Mouse (Mus musculus) ES-E14 (cell line): Measurements from ENCODE around the gene Cldn10. TPM values are rescaled to one million over a fixed set of nuclear protein-coding genes. Genes with fewer than 3 reads are reported as not detected.

ENCODE experiments used
- DNase-seq: peaks from one replicate; pipeline ENCODE4 v3.0.0-alpha.2; 2013; ENCODE audit warnings: low read depth, low spot score
- H3K27ac ChIP-seq: 2 replicates; pipeline ENCODE4 v1.5.1; 2012; ENCODE audit warnings: low read depth, mild to moderate bottlenecking, low read length, moderate library complexity, mixed read lengths; ENCODE audit not compliant: poor library complexity, insufficient read depth, severe bottlenecking
- H3K36me3 ChIP-seq: 2 replicates; pipeline ENCODE4 v1.6.1; 2012; ENCODE audit warnings: mild to moderate bottlenecking, low read length, moderate library complexity, mixed read lengths; ENCODE audit not compliant: control insufficient read depth, poor library complexity, insufficient read depth, severe bottlenecking
- H3K4me1 ChIP-seq, 2 experiments: fragments of 150-350 bp in 1 of 2; sonication (generic) in 1 of 2; 2 replicates each; pipeline ENCODE4 v1.6.1; 2012; ENCODE audit warnings: low read length in 2 of 2, mild to moderate bottlenecking in 1 of 2, mixed read lengths in 1 of 2; ENCODE audit not compliant: control insufficient read depth in 2 of 2, insufficient read depth in 2 of 2, poor library complexity in 1 of 2
- H3K4me3 ChIP-seq, 2 experiments: fragments of 150-350 bp in 1 of 2; sonication (generic) in 1 of 2; 2 replicates each; pipeline ENCODE4 v1.5.1; 2012; ENCODE audit warnings: low read length in 2 of 2, low read depth in 1 of 2, mild to moderate bottlenecking in 1 of 2, mixed read lengths in 1 of 2; ENCODE audit not compliant: insufficient read depth in 1 of 2, poor library complexity in 1 of 2, severe bottlenecking in 1 of 2
- H3K9ac ChIP-seq: 2 replicates; pipeline ENCODE4 v1.6.1; 2012; ENCODE audit warnings: low read depth, mild to moderate bottlenecking, low read length, mixed read lengths; ENCODE audit not compliant: poor library complexity, insufficient read depth, severe bottlenecking
- H3K9me3 ChIP-seq: fragments of 150-350 bp; sonication (generic); 2 replicates; pipeline ENCODE4 v1.6.1; 2012; ENCODE audit warnings: low read depth, mild to moderate bottlenecking, low read length; ENCODE audit not compliant: control insufficient read depth, insufficient read depth
- CHD2 ChIP-seq: IDR thresholded peaks from 2 replicates; pipeline ENCODE4 v1.6.1; 2014; ENCODE audit warnings: mild to moderate bottlenecking, low read depth, low read length, inconsistent platforms
- HCFC1 ChIP-seq: IDR thresholded peaks from 2 replicates; pipeline ENCODE4 v1.6.1; 2012; ENCODE audit warnings: low read length, inconsistent platforms, borderline replicate concordance; ENCODE audit not compliant: insufficient read depth
- MAFK ChIP-seq: IDR thresholded peaks from 2 replicates; pipeline ENCODE4 v1.6.1; 2014; ENCODE audit warnings: mild to moderate bottlenecking, low read depth, low read length, inconsistent platforms; ENCODE audit not compliant: insufficient read depth
- ZC3H11A ChIP-seq: IDR thresholded peaks from 2 replicates; pipeline ENCODE4 v1.6.1; 2012; ENCODE audit warnings: low read depth, mild to moderate bottlenecking, inconsistent platforms, low read length, borderline replicate concordance
- ZNF384 ChIP-seq: IDR thresholded peaks from 2 replicates; pipeline ENCODE4 v1.6.1; 2012; ENCODE audit warnings: low read depth, low read length, inconsistent platforms
- in situ Hi-C, 2 experiments: fragments of 600-800 bp; cut with MboI; formaldehyde crosslinking; loops; one replicate each; pipeline ENCODE4 v1.15.1; 2025; ENCODE audit warnings: low sequenced_read_pairs in 2 of 2, inconsistent platforms in 1 of 2; ENCODE audit not compliant: unreplicated experiment in 2 of 2
- total RNA-seq: library from RNA; depleted of rRNA; stranded (reverse); fragments of 300-350 nt; gene quantifications from 2 replicates; pipeline ENCODE4 v1.2.3, GENCODE M21; 2012

Cldn10 gene
- total RNA-seq, 1 experiment = 0.09 TPM

GRCm38 (mm10) chr14:118858318-118858717, 70.6 kb downstream of the Cldn10 start:
- TF ChIP-seq ZNF384 (no peak), MAFK (no peak), HCFC1 (no peak), ZC3H11A (no peak), CHD2 (no peak)
- in situ Hi-C loops = no loop called here
- no peaks in the 10 kb centered on the region; a peak in 1 of 4 replicates for H3K4me1 ChIP-seq
- H3K9ac ChIP-seq = no peak overlapping the region
- H3K4me3 ChIP-seq = no peak overlapping the region
- DNase-seq = no peak
- H3K27ac ChIP-seq = no peak overlapping the region
- H3K9me3 ChIP-seq = no peaks in the 10 kb centered on the region
- no peaks in the 10 kb centered on the region for H3K36me3 ChIP-seq

GRCm38 (mm10) chr14:118862253-118862652, 74.5 kb downstream of the Cldn10 start:
- no peak for TF ChIP-seq HCFC1
- TF ChIP-seq ZNF384 = no peak
- TF ChIP-seq ZC3H11A = no peak
- no peak for TF ChIP-seq MAFK
- TF ChIP-seq CHD2 = no peak
- no peaks in the 10 kb centered on the region for H3K36me3 ChIP-seq
- H3K9me3 ChIP-seq = no peaks in the 10 kb centered on the region
- H3K27ac ChIP-seq = no peak overlapping the region
- H3K4me1 ChIP-seq = 0 out of 4 replicates have a peak, but pooled peaks cover 0 to under 1% of the 10 kb centered on the region in 2 experiments
- in situ Hi-C loops = no loop called here
- DNase-seq = no peak
- no peak overlapping the region for H3K9ac ChIP-seq
- H3K4me3 ChIP-seq = no peak overlapping the region

GRCm38 (mm10) chr14:118864905-118865304, 77.2 kb downstream of the Cldn10 start:
- in situ Hi-C loops = no loop called here
- 0 out of 4 replicates have a peak, but pooled peaks cover 0 to 2% of the 10 kb centered on the region in 2 experiments for H3K4me1 ChIP-seq
- H3K9me3 ChIP-seq = no peaks in the 10 kb centered on the region
- DNase-seq = no peak
- no peak overlapping the region for H3K9ac ChIP-seq
- TF ChIP-seq ZC3H11A (no peak), MAFK (no peak), CHD2 (no peak), ZNF384 (no peak), HCFC1 (no peak)
- H3K36me3 ChIP-seq = no peaks in the 10 kb centered on the region
- H3K27ac ChIP-seq = no peak overlapping the region
- no peak overlapping the region for H3K4me3 ChIP-seq

- no peak overlapping the region for H3K9ac ChIP-seq
- H3K27ac ChIP-seq = no peak overlapping the region
- no peaks in the 10 kb centered on the region for H3K36me3 ChIP-seq
- no peak overlapping the region for H3K4me3 ChIP-seq
- 0 out of 4 replicates have a peak, but pooled peaks cover 0 to 2% of the 10 kb centered on the region in 2 experiments for H3K4me1 ChIP-seq
- H3K9me3 ChIP-seq = no peaks in the 10 kb centered on the region
- in situ Hi-C loops = no loop called here
- TF ChIP-seq HCFC1 (no peak), MAFK (no peak), CHD2 (no peak), ZNF384 (no peak), ZC3H11A (no peak)
- DNase-seq = no peak
Observed at GRCm38 (mm10) chr14:118866014-118866811, 78.5 kb downstream of the Cldn10 start.
